Mouse (Mus musculus) thymus, postnatal 36 days (tissue): ENCODE results near the gene Slc25a20.
A peak's percentile ranks its signal among the peaks of the same experiment; 100 is the strongest.

Experiments
- DNase-seq, 2 experiments: peaks; one replicate each; pipeline ENCODE4 v3.0.0; 2022; ENCODE audit warnings: mixed read lengths in 2 of 2

The Slc25a20 gene

DNA sequence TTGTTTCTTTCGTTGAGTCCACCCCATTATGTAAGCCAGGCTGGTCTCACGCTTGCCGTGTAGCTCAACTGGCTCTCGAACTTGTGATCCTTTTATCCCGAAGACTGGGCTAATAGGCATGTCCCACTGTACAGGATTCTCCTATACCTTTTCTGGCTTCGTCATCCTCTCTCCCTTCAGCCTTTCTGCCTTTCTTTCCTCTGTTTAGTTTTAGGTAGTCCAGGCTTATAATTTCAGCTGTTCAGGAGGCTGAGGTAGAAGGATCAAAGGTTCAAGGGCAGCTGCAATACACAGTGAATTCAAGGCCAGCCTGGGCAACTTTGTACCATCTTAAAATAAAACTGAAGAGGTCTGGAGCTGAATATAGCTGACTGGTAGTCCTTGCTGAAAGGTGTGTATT lies 25.3 kb downstream of the Slc25a20 start:
- no peak for DNase-seq

DNA sequence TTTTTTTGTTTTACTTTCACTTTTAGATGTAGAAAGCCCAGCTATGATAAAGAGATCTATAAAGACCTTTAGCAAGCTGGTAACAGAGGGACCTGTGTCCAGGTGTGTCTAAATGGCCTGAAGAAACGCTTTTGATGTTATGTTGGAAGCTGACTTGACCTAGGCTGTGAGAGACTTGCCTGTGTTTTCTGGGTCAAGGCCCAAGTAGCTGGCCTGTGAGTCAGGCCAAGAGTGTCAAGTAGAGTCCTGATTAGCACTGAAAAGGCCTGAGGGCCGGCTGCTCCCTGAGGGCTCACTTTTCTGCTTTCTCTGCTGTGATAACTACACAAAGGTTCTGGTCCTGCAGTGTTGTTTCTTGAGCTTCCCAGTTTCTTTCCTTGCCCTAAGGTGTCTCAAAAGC lies 25.8 kb downstream of the Slc25a20 start:
- DNase-seq, result no peak

DNA sequence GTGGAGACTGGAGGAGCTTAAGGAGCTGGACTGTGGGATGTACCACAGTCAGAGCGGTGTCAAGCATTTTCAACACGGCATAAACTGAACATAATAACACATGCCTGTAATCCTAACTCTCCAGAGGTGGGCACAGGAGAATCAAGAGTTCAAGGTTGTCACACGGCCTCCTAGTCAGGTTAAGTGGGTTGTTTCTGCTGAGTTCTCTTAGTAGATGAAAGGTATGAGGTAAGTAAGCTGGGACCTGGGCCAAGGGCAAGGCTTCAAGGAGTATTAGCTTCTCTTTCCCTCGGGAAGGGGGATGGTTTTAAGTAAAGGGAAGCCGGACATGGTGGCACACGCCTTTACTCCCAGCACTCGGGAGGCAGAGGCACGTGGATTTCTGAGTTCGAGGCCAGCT lies 26.6 kb downstream of the Slc25a20 start:
- DNase-seq, result no peak

DNA sequence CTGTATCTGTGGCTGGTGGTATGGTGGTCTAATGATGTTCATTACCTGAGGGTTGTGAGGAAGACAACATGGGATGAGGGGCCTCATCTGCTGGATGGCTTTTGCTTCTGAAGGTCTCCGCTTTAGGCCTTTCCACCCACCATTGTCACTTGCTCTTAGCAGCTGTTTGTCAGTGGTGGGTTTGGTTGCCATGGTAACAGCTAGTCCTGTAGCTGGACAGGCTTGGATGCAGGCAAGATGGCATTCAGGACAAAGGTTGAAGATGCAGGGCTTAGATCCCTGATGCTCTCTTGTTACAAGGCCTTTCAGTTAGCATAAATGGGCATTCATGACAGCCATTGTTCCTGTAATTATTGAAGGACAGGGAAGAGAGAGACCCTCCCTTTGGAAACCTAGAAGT lies 27.2 kb downstream of the Slc25a20 start, which contains the start of gene Prkar2a:
TSS of gene Prkar2a (plus strand) at position 209 of the 400 bp plus-strand sequence.
- no peak for DNase-seq

DNA sequence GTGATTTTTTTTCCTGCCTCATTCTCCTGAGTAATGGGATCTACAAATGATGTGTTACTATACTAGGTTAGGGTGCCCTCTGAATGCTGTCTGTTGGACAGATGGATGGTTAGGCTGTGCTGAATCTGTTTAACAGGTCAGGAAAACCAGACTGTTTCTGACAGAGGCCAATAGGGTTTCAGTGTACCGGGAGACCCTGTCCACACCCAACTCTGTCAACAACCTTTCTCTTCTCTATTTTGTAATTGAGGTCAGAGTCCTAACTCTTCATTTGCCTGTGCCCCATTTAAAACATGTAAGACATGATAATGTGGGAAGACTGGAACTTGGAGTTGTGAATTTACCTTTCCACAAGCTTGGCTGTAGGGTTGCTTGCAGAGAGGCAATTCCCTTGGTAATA lies 28.1 kb downstream of the Slc25a20 start:
- no peak for DNase-seq

DNA sequence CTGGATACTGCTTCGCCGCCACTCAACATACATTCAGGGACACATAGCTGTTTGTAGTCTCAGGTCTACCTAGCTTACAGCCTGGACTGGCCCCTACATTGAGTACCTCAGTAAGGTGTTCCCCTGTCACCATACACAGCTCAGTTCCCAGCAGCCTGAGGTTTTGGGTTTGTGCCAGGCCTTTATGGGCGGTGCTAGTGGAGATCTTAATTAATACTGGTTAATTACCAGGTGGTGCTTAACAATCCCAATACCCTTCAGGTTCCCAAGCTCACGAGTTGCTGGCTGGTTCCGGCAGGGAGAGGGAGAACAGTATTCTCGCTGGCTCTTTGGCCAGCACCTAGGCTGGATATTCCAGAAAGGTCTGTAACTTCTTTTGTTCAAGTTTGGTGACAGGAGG lies 29.0 kb downstream of the Slc25a20 start:
- DNase-seq, result no peak

DNA sequence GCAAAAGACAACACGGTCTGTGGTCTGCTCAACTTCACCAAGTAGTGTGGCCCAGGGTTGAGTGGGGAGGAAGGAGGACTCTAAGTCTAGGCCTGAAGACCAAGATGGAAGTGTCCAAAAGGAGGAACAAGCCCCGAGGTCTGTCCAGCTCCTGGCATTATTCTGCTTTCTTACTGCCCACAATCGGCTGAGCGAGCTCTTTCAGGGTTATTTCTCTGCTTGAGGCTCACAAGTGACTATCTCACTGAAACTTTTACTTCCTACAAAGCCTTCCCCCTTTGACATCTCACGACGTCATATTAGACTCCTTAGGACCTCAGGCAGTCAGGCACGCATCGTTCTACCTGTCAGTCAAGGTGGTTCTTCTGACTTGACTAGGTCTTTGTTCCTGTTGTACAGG lies 29.5 kb downstream of the Slc25a20 start:
- no peak for DNase-seq

DNA sequence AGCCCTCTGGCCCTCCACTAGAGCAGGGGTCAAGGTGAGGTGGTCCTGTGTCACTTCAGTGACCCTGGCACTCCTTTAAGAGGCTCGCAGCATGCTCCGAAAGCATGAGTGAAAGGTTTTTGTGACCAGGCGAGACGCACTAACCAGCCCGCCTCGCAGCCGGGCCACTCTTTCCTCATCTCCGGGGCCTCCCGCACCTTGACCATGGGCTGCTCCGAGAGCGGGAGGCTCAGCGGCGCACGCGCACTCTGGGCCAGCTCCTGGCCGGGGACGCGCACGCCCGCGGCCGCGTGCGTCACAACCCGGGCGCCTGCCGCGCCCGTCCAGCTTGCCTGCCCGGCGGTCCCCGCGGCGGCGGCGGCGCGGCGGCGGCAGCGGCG lies 29.9 kb downstream of the Slc25a20 start:
- peak; percentile 54 to 64 for DNase-seq

DNA sequence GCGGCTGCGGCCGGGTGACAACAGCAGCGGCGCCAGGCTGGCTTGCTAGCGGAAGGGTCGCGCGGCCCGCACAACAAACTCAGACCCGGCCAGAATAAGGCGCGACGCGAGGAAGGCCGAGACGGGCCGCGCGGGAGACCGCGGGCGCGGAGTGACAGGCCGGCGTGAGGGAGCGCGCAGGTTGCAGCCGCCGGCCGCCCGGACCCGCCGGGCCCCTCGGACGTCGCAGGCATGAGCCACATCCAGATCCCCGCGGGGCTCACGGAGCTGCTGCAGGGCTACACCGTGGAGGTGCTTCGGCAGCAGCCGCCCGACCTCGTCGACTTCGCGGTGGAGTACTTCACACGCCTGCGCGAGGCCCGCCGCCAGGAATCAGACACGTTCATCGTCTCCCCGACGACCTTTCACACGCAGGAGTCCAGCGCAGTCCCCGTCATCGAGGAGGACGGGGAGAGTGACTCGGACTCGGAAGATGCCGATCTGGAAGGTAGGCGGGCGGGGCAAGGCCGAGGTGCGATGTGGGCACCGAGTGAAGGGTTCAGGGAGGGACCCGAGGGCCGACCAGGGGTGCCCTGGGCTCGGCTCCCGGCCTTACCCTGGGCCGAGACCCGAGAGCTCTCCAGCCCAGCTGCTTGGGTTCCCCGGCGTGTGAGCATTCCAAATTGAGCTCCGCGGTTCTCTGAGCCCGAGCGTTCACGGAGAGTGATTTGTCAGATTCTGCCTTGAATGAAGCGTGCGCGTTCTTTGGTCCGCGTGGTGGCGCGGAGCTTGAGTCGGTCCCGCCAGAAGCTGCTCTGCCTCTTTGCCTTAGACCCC lies 30.5 kb downstream of the Slc25a20 start:
- DNase-seq, result peak; percentile 33 to 39

DNA sequence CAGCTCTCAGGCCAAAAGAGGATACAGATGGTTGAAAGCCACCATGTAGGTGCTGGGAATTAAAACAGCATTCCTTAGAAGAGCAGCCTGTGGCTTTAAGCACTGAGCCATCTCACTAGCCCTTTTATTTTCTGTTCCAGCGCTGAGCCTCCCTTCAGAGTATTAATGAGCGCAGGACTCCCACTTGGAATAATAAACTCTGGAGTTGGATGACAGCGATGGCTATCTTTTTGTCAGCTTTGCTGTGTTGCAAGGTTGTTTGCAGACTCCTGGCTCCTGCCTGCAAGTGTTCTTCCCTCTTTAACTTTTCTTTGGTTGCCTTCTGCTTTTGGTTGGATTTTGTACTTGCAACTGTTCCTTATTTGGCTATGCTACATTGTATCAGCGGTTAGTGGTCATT lies 32.1 kb downstream of the Slc25a20 start:
- no peak for DNase-seq

DNA sequence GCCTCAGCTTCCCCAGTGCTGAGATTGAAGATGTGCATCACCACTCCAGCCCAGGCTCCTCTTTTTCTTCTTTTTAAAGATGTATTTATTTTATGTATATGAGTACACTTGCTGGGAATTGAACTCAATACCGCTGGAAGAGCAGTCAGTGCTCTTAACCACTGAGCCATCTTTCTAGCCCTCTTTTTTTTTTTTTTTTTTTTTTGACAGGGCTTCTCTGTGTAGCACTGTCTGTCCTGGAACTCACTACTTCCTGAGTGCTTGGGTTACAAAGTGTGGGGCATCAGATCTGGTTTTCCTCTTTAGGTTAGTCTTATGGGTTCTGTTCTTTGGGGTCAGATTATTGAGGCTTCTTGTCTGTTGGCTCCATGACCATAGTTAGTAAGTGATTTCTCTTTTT lies 32.6 kb downstream of the Slc25a20 start:
- DNase-seq, result no peak

DNA sequence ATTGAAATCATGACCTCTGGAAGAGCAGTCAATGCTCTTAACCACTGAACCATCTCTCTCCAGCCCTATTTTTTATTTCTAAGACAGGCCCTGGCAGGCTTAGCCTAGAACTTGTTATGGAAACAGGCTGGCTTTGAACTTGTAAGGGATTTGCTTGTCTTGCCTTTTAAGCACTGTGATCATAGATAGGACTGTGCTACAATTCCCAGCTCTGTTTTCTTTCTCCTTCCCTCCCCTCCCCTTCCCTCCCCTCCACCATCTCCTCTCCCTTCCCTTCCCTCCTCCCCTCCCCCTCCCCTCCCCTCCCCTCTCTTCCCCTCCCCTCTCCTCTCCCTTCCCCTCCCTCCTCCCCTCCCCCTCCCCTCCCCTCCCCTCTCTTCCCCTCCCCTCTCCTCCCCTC lies 40.6 kb downstream of the Slc25a20 start:
- no peak for DNase-seq

DNA sequence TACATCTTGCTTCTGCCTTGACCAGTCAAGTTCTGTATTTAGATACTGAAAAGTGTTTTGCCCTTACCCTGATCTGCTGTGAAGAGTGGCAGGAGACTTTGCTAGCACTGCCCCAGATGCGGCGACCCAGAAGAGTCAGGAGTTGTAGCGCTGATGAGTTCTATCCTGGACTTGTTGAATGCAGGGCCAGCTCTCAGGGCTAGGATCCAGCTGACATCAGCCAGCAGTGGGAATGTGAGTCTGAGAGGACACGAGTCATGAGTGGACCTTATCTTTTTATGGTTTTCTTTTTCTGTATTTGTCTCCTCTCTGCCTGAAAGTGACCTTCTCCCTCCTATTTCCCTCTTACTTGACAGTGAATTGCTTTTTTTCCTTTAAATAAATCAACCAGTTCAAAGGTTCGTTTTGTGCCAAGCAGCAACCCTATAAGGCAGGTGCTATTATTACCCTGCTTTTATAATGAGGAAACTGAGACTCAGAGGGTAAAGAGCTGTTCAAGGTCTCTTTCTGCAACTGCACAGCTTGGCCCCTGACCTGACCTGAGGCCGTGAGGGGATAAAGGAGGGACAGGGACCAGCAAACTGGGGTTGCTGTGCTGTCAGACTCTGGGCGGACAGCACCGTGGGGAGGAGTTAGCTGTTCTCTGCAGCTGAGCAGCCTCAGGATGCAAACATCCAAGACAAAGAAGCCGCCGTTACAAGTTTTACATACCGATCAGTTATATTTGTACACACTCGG lies 41.7 kb downstream of the Slc25a20 start:
- DNase-seq, result no peak

DNA sequence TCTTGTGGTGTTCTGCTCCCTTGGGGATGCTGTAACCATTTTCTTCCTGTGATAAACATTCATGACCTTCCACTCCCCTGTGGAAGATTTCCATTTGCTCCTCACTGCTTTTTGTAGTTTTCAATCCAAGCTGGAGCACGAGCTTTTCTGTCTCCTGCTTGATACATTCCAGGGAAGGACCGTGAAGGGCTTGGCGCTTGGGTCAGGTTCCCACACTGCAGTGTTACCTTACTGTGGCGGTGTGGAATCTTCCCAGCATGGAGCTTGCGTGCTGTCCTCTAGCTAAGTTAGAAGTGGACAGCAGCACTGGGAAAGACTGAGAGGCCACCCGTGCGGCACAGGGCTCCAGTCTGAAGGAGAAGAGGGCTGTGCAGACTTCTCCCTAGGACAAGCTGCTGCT lies 42.7 kb downstream of the Slc25a20 start:
- DNase-seq, result no peak

DNA sequence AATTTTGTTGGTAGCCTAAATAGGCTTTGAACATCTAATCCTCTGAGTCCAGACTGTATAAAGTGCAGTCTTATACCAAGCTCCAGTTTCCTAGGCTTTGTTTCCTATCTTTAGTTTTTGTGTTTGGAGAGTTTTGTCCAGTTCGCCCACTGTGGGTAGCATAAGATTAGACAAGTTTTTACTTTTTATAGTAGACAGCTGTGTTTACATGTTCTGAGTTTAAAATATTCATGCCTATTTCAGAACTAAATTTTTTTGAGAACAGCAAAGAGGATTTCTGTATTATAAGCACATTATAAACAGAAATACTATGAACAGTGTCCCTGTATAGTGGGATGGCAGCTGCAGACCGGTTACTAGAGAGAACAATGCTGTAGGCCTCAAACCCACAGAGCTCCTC lies 45.3 kb downstream of the Slc25a20 start:
- no peak for DNase-seq

DNA sequence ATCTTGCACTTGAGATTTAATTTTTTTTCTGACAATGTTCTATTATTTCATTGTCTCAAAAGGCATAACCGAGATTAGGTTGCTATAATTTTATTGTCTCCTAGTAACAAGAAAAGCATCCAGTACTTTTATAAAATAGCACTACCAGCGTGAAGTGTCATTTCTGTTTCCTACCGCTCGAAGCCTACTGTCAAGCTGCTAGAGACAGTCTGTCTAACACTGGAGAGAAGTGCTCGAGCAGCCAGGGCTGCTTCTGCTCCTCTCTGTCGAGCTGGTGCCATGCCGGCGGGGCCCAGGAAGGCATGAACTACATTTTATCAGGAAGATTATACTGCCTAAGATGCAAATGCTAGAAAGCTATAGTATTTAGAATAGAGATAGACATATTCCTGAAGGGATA lies 46.9 kb downstream of the Slc25a20 start:
- DNase-seq, result no peak

DNA sequence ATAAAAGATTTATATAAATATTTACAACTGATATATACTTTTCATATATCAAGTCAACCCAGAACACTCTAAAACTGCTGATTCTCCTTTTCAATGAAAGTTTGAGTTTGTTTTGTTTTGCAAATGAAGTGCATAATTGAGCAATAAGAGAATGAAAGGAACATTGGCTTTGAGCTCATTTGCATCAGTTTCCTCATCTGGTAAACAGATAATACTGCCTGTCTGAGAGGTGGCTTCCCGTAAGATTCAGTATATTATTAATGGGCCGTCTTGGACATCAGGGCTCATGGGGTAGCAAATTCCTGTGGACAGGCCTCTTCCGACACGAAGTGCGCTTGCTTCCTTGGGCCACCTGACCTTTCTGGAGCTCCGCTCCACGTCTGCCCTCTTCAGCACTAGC lies 48.9 kb downstream of the Slc25a20 start:
- no peak for DNase-seq

DNA sequence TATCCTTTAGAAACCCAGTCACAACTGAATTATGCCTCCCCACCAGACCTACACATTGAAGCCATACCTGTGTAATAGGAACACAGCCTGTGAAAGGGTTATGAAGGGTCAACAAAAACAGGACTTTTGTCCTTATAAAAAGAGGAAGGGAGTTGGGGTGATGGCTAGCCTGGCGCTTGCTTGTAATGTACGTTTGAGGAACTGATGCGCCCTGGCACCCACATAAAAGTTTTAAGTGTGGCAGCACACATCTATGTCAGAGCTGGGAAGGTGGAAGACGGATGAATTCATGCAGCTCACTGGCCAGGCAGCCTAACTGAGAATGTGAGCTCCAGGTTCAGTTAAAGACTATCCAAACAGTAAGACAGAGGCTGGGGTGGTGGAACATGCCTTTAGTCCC lies 54.3 kb downstream of the Slc25a20 start:
- DNase-seq, result no peak

DNA sequence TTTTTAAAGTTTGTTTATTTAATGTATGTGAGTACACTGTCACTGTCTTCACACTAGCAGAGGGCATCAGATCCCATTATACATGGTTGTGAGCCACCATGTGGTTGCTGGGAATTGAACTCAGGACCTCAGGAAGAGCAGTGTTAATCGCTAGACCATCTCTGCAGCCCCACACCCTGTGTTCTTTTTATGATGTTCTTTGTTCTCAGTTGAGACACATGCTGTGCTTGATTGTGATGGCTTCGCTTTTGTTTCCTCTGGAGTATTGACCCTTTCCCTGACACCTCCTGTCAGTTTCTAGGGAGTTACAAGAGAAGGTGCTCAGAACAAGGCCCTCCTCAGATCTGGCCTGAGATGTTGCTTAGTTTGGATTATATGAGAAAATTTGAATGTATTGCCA lies 61.9 kb downstream of the Slc25a20 start:
- no peak for DNase-seq

DNA sequence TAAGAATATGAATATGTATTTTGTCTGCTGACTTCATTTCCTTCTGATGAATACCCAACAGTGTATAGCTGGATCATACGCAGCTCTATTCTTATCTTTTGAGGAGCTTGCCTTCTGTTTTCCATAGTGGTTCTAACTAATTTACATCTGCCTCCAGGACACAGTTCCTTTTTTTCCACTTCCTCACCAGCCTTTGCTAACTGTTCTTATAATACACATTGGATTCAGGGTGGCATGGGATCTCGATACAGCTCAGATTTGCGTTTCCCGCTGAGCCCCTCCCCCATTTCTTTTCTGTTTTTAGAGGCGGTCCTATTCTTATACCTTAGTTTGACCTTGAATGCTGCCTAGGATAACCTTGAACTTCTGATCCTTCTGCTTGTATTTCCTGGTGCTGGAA lies 64.2 kb downstream of the Slc25a20 start:
- no peak for DNase-seq

DNA sequence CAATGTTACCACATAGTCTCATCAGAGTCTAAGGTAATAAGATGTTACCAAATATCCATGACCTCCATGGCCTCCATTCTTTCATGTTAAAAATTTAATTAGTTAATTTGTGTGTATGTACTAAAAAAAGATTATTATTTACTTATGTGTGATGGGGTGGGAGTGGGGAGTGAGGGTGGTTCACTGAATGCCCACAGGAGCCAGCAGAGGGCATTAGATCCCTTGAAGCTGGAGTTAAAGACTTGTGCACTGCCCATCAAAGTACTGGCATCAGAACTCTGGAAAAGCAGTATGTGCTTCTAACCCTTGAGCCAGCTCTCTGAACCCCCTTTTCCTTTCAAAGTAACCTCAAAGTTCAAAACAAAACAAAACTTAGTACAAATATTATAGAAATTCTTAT lies 67.2 kb downstream of the Slc25a20 start:
- no peak for DNase-seq

DNA sequence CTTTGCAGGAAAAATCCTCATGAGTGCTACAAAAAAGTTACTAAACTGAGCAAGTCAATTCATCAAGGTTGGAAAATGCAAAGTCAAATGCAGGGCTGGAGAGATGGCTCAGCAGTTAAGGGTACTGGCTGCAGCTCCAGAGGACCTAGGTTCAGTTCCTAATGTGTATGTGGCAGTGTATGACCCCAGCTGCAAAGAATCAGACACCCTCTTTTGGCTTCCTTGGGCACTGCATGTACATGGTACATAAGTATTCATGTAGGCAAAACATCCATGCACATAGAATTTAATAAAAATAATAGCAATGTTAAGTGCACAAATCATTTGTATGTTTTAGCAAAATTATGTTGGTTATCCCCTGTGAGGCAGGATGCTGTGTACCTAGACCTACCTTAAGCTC lies 70.6 kb downstream of the Slc25a20 start:
- no peak for DNase-seq
